8 mouse cellular contexts compared by ENCODE assay signal in genomic region chr8:89025281-89026138, GRCm38 (mm10). TPM values are rescaled to one million over a fixed set of nuclear protein-coding genes. Genes with fewer than 3 reads are reported as not detected.
DNase-seq lines count a peak whose midpoint lies in the region; ATAC-seq and TF ChIP-seq lines count a peak whose summit lies in the region.

No protein-coding gene starts in this region.

- WGBS in liver, embryonic 14.5 days (ENCODE audit: insufficient replicate concordance) = 6% methylated on average over 52 of the region's 55 CpGs

- H3K4me1 ChIP-seq in testis, adult 2 months (ENCODE audit: control insufficient read depth, insufficient read depth, low read length) = peaks cover 6% of the 10 kb centered on the region
- H3K4me1 ChIP-seq in liver, embryonic 14.5 days (replicated peaks; ENCODE audit: control insufficient read depth in 2 of 2, insufficient read depth in 2 of 2, low read length in 1 of 2) = peaks cover 0 to 8% of the 10 kb centered on the region in 2 experiments; a peak in 2 of 4 replicates

- peak; percentile 44 to 63 for DNase-seq in cerebellum, postnatal 10 days
- no peak for DNase-seq in cerebellum, adult 18-20 months
- no peak for DNase-seq in testis, postnatal 10 days (ENCODE audit: low spot score)
- DNase-seq in liver, embryonic 14.5 days (ENCODE audit: low read depth in 3 of 3, low spot score in 3 of 3) = no peak
- no peak for DNase-seq in natural killer cell, adult 2 months (ENCODE audit: low spot score in 2 of 2)
- no peak for DNase-seq in frontal cortex, postnatal 36 days (ENCODE audit: low spot score in 2 of 2)
- no peak for DNase-seq in urinary bladder, adult 18-20 months (ENCODE audit: low spot score in 2 of 2)

- no peak for TF ChIP-seq EP300 in liver, embryonic 14.5 days (IDR thresholded peaks at IDR 0.05; ENCODE audit: low read depth)

- ATAC-seq in liver, embryonic 14.5 days (ENCODE audit: insufficient read depth) = no peak

- peak overlapping the region; percentile 48 for H3K4me2 ChIP-seq in liver, embryonic 14.5 days (ENCODE audit: low read depth)

- H3K27ac ChIP-seq in testis, adult 2 months (ENCODE audit: control insufficient read depth, insufficient read depth, low read depth, low read length) = no peak overlapping the region
- no peak overlapping the region for H3K27ac ChIP-seq in liver, embryonic 14.5 days

- no peaks in the 10 kb centered on the region for H3K36me3 ChIP-seq in testis, adult 2 months (ENCODE audit: control insufficient read depth, insufficient read depth, low read length)
- H3K36me3 ChIP-seq in liver, embryonic 14.5 days (replicated peaks; ENCODE audit: control insufficient read depth, insufficient read depth, low read depth) = no peaks in the 10 kb centered on the region

- H3K4me3 ChIP-seq in testis, adult 2 months (ENCODE audit: control insufficient read depth, low read depth, low read length) = peak overlapping the region; percentile 79
- H3K4me3 ChIP-seq in liver, embryonic 14.5 days (ENCODE audit: insufficient read depth in 1 of 2, low read depth in 2 of 2, low read length in 2 of 2) = peak overlapping the region in 1 of 2 experiments; percentile 20; a peak in 3 of 4 replicates

- no peak overlapping the region for H3K9ac ChIP-seq in liver, embryonic 14.5 days (replicated peaks)

- TF ChIP-seq CTCF in testis, adult 2 months (IDR thresholded peaks at IDR 0.05; ENCODE audit: control insufficient read depth, insufficient read depth, insufficient replicate concordance, low read depth, low read length) = no peak
- TF ChIP-seq CTCF in liver, embryonic 14.5 days (IDR thresholded peaks at IDR 0.05; ENCODE audit: low read depth) = no peak

- no peaks in the 10 kb centered on the region for H3K27me3 ChIP-seq in testis, adult 2 months (ENCODE audit: control insufficient read depth, insufficient read depth, low read length)
- H3K27me3 ChIP-seq in liver, embryonic 14.5 days (ENCODE audit: control insufficient read depth, insufficient read depth, low read length) = peaks cover 4% of the 10 kb centered on the region

- TF ChIP-seq POLR2A in testis, adult 2 months (IDR thresholded peaks at IDR 0.05; ENCODE audit: control insufficient read depth, low read depth, low read length) = no peak

- no peaks in the 10 kb centered on the region for H3K9me3 ChIP-seq in liver, embryonic 14.5 days (ENCODE audit: control insufficient read depth, low read length)

RNA-seq across cellular contexts. Expression of gene Sall1, which starts 18.5 kb away (rescaled TPM):
- 0.38 and 0.58 TPM in 2 replicates for polyA plus RNA-seq in testis, adult 2 months (2012; rRNA removed)
- 1.6 and 1.7 TPM in 2 replicates for polyA plus RNA-seq in liver, embryonic 14.5 days (2012; rRNA removed)
- 1.0 and 1.1 TPM in 2 replicates for polyA plus RNA-seq in liver, embryonic 14.5 days (2014; fragmentation: Nextera tagmentation; extraction: Ambion mirVana)

Comparison
In these comparisons a context has a peak if more than half of its experiments do, and no peak if none do; other contexts are left out.
1. DNase-seq: peak in cerebellum, postnatal 10 days (2 of 2); none in cerebellum, adult 18-20 months (0 of 2), testis, postnatal 10 days (single experiment), liver, embryonic 14.5 days (0 of 3), natural killer cell, adult 2 months (0 of 2), frontal cortex, postnatal 36 days (0 of 2) and urinary bladder, adult 18-20 months (0 of 2).